Comparison of ENCODE assay signal across 25 mouse cellular contexts in the genomic region with DNA sequence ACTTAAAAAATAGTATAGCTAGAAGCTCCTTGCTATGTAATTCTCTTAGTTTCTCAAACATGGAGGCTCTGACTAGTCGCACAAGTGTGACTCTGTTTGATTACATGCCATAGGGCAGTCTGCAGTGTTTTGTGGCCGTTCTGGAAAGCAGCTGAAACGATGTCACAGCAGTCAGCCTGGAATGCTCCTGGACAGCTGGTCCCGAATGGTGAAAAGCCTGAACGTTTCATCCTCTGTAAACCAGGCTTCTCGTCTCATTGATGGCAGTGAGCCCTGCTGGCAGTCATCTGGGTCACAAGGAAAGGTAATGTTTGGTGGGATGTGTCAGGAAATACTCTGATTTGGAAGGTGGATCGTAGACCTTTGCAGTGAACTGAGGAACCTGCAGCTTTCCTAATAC.
DNase-seq lines count a peak whose midpoint lies in the region; ATAC-seq and TF ChIP-seq lines count a peak whose summit lies in the region.
"Had no signal": no experiment of that assay in that cellular context is flagged by ENCODE, and none has a peak within 500 bp of the region (broad histone marks: within the 10 kb centered on the region; RNA-seq: fewer than 3 reads in every experiment).

No protein-coding gene starts in this region.

- DNase-seq in cerebellum, postnatal 4 days (ENCODE audit: low spot score in 2 of 2) = no peak
- DNase-seq in layer of hippocampus, adult 2 months (ENCODE audit: low spot score in 2 of 2) = no peak
- no peak for DNase-seq in layer of hippocampus, adult 9-11 months
- peak; percentile 42 for DNase-seq in cerebellum, adult 8-10 months
- DNase-seq in cerebellum, postnatal 36 days = peak; percentile 50 to 58
- DNase-seq in kidney, adult 2 months = no peak
- DNase-seq: adrenal gland, postnatal 25 days; heart, adult 18-20 months; heart, postnatal 14 days; kidney, adult 11 months; lung, adult 18-20 months; lung, postnatal 10 days; thymus, postnatal 36 days had no signal

- WGBS in kidney, adult 2 months = 74% methylated on average over 7 of the region's 7 CpGs
- 67% methylated on average over 7 of the region's 7 CpGs for WGBS in kidney, embryonic 15.5 days

- no peak for TF ChIP-seq CTCF in layer of hippocampus, adult 2 months (conservative IDR thresholded peaks at IDR 0.05)
- TF ChIP-seq CTCF in kidney, adult 2 months (conservative IDR thresholded peaks at IDR 0.05; ENCODE audit: insufficient read depth, insufficient read length, low read depth, low read length) = no peak

- no peak for TF ChIP-seq POLR2A in kidney, adult 2 months (IDR thresholded peaks at IDR 0.05; ENCODE audit: low read depth, low read length)

- peak overlapping the region; percentile 6; the same call in 1 of the 2 replicates for H3K27ac ChIP-seq in layer of hippocampus, adult 2 months
- no peak overlapping the region for H3K27ac ChIP-seq in kidney, adult 2 months (ENCODE audit: insufficient read depth, low read depth, low read length)
- H3K27ac ChIP-seq in kidney, embryonic 15.5 days = no peak overlapping the region
- H3K27ac ChIP-seq: embryonic facial prominence, embryonic 13.5 days; forebrain, embryonic 13.5 days; heart, embryonic 13.5 days; hindbrain, postnatal 0 days; kidney, postnatal 0 days; limb, embryonic 12.5 days; liver, embryonic 12.5 days; midbrain, embryonic 15.5 days; neural tube, embryonic 13.5 days; stomach, embryonic 15.5 days had no signal

- H3K4me2 ChIP-seq in kidney, embryonic 15.5 days = no peak overlapping the region
- H3K4me2 ChIP-seq: embryonic facial prominence, embryonic 13.5 days; forebrain, embryonic 13.5 days; heart, embryonic 13.5 days; limb, embryonic 12.5 days; liver, embryonic 12.5 days; midbrain, embryonic 15.5 days; neural tube, embryonic 13.5 days; stomach, embryonic 15.5 days had no signal

- no peak overlapping the region for H3K4me3 ChIP-seq in layer of hippocampus, adult 2 months
- H3K4me3 ChIP-seq in kidney, adult 2 months (ENCODE audit: insufficient read depth, low read depth, low read length) = no peak overlapping the region
- H3K4me3 ChIP-seq in kidney, embryonic 15.5 days (replicated peaks) = no peak overlapping the region
- H3K4me3 ChIP-seq: embryonic facial prominence, embryonic 13.5 days; forebrain, embryonic 13.5 days; heart, embryonic 13.5 days; limb, embryonic 12.5 days; liver, embryonic 12.5 days; midbrain, embryonic 15.5 days; neural tube, embryonic 13.5 days; stomach, embryonic 15.5 days had no signal

- no peaks in the 10 kb centered on the region for H3K9me3 ChIP-seq in kidney, embryonic 15.5 days (replicated peaks)
- H3K9me3 ChIP-seq: embryonic facial prominence, embryonic 13.5 days; forebrain, embryonic 13.5 days; heart, embryonic 13.5 days; limb, embryonic 12.5 days; liver, embryonic 12.5 days; midbrain, embryonic 15.5 days; neural tube, embryonic 13.5 days; stomach, embryonic 15.5 days had no signal

- H3K9ac ChIP-seq in kidney, embryonic 15.5 days = no peak overlapping the region
- H3K9ac ChIP-seq: embryonic facial prominence, embryonic 13.5 days; forebrain, embryonic 13.5 days; heart, embryonic 13.5 days; limb, embryonic 12.5 days; liver, embryonic 12.5 days; midbrain, embryonic 15.5 days; neural tube, embryonic 13.5 days; stomach, embryonic 15.5 days had no signal

- ATAC-seq in cerebellum, adult (ENCODE audit: insufficient number of reproducible peaks, low FRiP score, low TSS enrichment) = peak; percentile 56; the same call in 1 of the 2 replicates
- ATAC-seq in kidney, embryonic 15.5 days (replicated peaks; ENCODE audit: low FRiP score) = no peak
- ATAC-seq: forebrain, embryonic 13.5 days; hindbrain, postnatal 0 days; liver, embryonic 12.5 days; midbrain, embryonic 15.5 days had no signal

- H3K36me3 ChIP-seq in kidney, adult 2 months (ENCODE audit: control insufficient read depth, insufficient read depth, low read length) = no peaks in the 10 kb centered on the region; the same call in 1 of the 2 replicates
- peaks cover 49% of the 10 kb centered on the region for H3K36me3 ChIP-seq in kidney, embryonic 15.5 days

- no peaks in the 10 kb centered on the region for H3K4me1 ChIP-seq in kidney, adult 2 months (ENCODE audit: control insufficient read depth, insufficient read depth, low read length)
- H3K4me1 ChIP-seq in kidney, embryonic 15.5 days = no peaks in the 10 kb centered on the region
- H3K4me1 ChIP-seq: embryonic facial prominence, embryonic 13.5 days; forebrain, embryonic 13.5 days; heart, embryonic 13.5 days; limb, embryonic 12.5 days; liver, embryonic 12.5 days; midbrain, embryonic 15.5 days; neural tube, embryonic 13.5 days; stomach, embryonic 15.5 days had no signal

- H3K27me3 ChIP-seq in kidney, adult 2 months (replicated peaks; ENCODE audit: control insufficient read depth, insufficient read depth, low read length) = no peaks in the 10 kb centered on the region
- no peaks in the 10 kb centered on the region for H3K27me3 ChIP-seq in kidney, embryonic 15.5 days
- H3K27me3 ChIP-seq: embryonic facial prominence, embryonic 13.5 days; forebrain, embryonic 13.5 days; heart, embryonic 13.5 days; limb, embryonic 12.5 days; liver, embryonic 12.5 days; midbrain, embryonic 15.5 days; neural tube, embryonic 13.5 days; stomach, embryonic 15.5 days had no signal

Comparison
In these comparisons a context has a peak if more than half of its experiments do, and no peak if none do; other contexts are left out.
1. DNase-seq: peak in cerebellum, adult 8-10 months (single experiment) and cerebellum, postnatal 36 days (2 of 2); none in cerebellum, postnatal 4 days (0 of 2), layer of hippocampus, adult 2 months (0 of 2), layer of hippocampus, adult 9-11 months (single experiment) and kidney, adult 2 months (single experiment).